Mouse (Mus musculus) heart, embryonic 14.5 days (tissue): Measurements from ENCODE around the gene Zfp691. TPM values are rescaled to one million over a fixed set of nuclear protein-coding genes. Genes with fewer than 3 reads are reported as not detected.

ENCODE experiments used
- ATAC-seq: fragments of 200-750 bp; cut with Nextera tagmentation; 2 replicates; pipeline ENCODE4 v1.8.0; 2017; ENCODE audit warnings: low read depth, moderate TSS enrichment; ENCODE audit not compliant: insufficient number of reproducible peaks, insufficient read depth, low FRiP score
- H3K27ac ChIP-seq, 2 experiments: fragments of 200-500 bp in 1 of 2; fragments of 300-500 bp in 1 of 2; sonication (generic) in 1 of 2; replicated peaks in 1 of 2; 2 replicates each; pipeline ENCODE4 v1.5.1; 2012 to 2014; ENCODE audit warnings: low read depth in 2 of 2, low read length in 2 of 2, control low read depth in 1 of 2, mild to moderate bottlenecking in 1 of 2, mixed read lengths in 1 of 2; ENCODE audit not compliant: control insufficient read depth in 1 of 2, insufficient read depth in 1 of 2
- H3K27me3 ChIP-seq: fragments of 300-500 bp; sonication (generic); 2 replicates; pipeline ENCODE4 v1.6.1; 2014; ENCODE audit warnings: mild to moderate bottlenecking, low read length, control low read depth; ENCODE audit not compliant: control insufficient read depth, insufficient read depth
- H3K36me3 ChIP-seq: fragments of 300-500 bp; sonication (generic); 2 replicates; pipeline ENCODE4 v1.6.1; 2014; ENCODE audit warnings: mild to moderate bottlenecking, control low read depth, low read length, mixed read lengths; ENCODE audit not compliant: control insufficient read depth, insufficient read depth
- H3K4me1 ChIP-seq, 2 experiments: fragments of 200-500 bp in 1 of 2; fragments of 300-500 bp in 1 of 2; sonication (generic) in 1 of 2; 2 replicates each; pipeline ENCODE4 v1.6.1; 2012 to 2014; ENCODE audit warnings: low read length in 2 of 2, control low read depth in 1 of 2, mixed read lengths in 1 of 2; ENCODE audit not compliant: control insufficient read depth in 2 of 2, insufficient read depth in 2 of 2
- H3K4me2 ChIP-seq: fragments of 300-500 bp; sonication (generic); 2 replicates; pipeline ENCODE4 v1.6.1; 2014; ENCODE audit warnings: mild to moderate bottlenecking, low read length
- H3K4me3 ChIP-seq, 2 experiments: fragments of 200-500 bp in 1 of 2; fragments of 300-500 bp in 1 of 2; sonication (generic) in 1 of 2; 2 replicates each; pipeline ENCODE4 v1.5.1; 2012 to 2014; ENCODE audit warnings: low read length in 2 of 2, mild to moderate bottlenecking in 2 of 2, control low read depth in 1 of 2, low read depth in 1 of 2, moderate library complexity in 1 of 2; ENCODE audit not compliant: control insufficient read depth in 1 of 2, insufficient read depth in 1 of 2
- H3K9ac ChIP-seq: fragments of 300-500 bp; sonication (generic); 2 replicates; pipeline ENCODE4 v1.6.1; 2014; ENCODE audit warnings: mild to moderate bottlenecking, low read length
- H3K9me3 ChIP-seq: fragments of 300-500 bp; sonication (generic); 2 replicates; pipeline ENCODE4 v1.6.1; 2016; ENCODE audit warnings: low read length, control low read depth; ENCODE audit not compliant: control insufficient read depth
- WGBS: fragments of 180-500 bp; shearing (Covaris S2); extraction: QIAGEN DNeasy Blood & Tissue Kit; methylation state at CpG from one replicate; pipeline ENCODE4 v1.1.7; 2014; 5-methylcytosine and 5-hydroxymethylcytosine counted together
- polyA plus RNA-seq: library from polyadenylated mRNA; unstranded; fragments of >200 nt; fragmentation: Nextera tagmentation; extraction: Ambion mirVana; gene quantifications from 2 replicates; pipeline ENCODE4 v1.2.1, GENCODE M21; 2014

Zfp691 gene
- 11.2 and 12.0 TPM in 2 replicates for polyA plus RNA-seq

GRCm38 (mm10) chr4:119173851-119174453, at the start of gene Zfp691:
Gene Zfp691, minus strand, starts transcription at chr4:119174195.
- WGBS = 1% methylated on average over 35 of the region's 40 CpGs
- H3K9me3 ChIP-seq = no peaks in the 10 kb centered on the region

GRCm38 (mm10) chr4:119223696-119224095, 49.7 kb upstream of the Zfp691 start:
- Histone ChIP-seq H3K4me3 (no peak overlapping the region), H3K4me1 (no peaks in the 10 kb centered on the region; a peak in 1 of 4 replicates), H3K4me2 (no peak overlapping the region), H3K27ac (no peak overlapping the region), H3K9me3 (no peaks in the 10 kb centered on the region), H3K36me3 (peaks cover 49% of the 10 kb centered on the region), H3K9ac (no peak overlapping the region), H3K27me3 (no peaks in the 10 kb centered on the region)
- 86% methylated on average over 1 of the region's 1 CpGs for WGBS
- ATAC-seq = no peak

More at GRCm38 (mm10) chr4:119173851-119174453, at the start of gene Zfp691:
- peak; percentile 98 for ATAC-seq
- no peaks in the 10 kb centered on the region for H3K27me3 ChIP-seq
- H3K36me3 ChIP-seq = peaks cover 19% of the 10 kb centered on the region
- peak within 1 kb of the TSS; percentile 84 for H3K4me2 ChIP-seq
- peak within 1 kb of the TSS; percentile 72 to 76 for H3K4me3 ChIP-seq
- peak within 1 kb of the TSS; percentile 57 to 74 for H3K27ac ChIP-seq
- peaks cover 5 to 16% of the 10 kb centered on the region in 2 experiments; a peak in 3 of 4 replicates for H3K4me1 ChIP-seq
- peak within 1 kb of the TSS; percentile 90 for H3K9ac ChIP-seq

- 9% methylated on average over 11 of the region's 11 CpGs for WGBS
- no peak within 1 kb of the TSS for H3K27ac ChIP-seq
- no peak within 1 kb of the TSS for H3K9ac ChIP-seq
- no peak for ATAC-seq
- no peaks in the 10 kb centered on the region for H3K27me3 ChIP-seq
- H3K4me1 ChIP-seq = peaks cover 15 to 18% of the 10 kb centered on the region in 2 experiments; a peak in 3 of 4 replicates
- no peak within 1 kb of the TSS for H3K4me3 ChIP-seq
- H3K9me3 ChIP-seq = no peaks in the 10 kb centered on the region
- H3K36me3 ChIP-seq = 0 out of 2 replicates have a peak, but pooled peaks cover 3% of the 10 kb centered on the region
- no peak within 1 kb of the TSS for H3K4me2 ChIP-seq
These were observed 44.2 kb upstream of the Zfp691 start, which contains the start of gene Tmem269 for GRCm38 (mm10) chr4:119218169-119218568. Gene Tmem269, minus strand, starts transcription at chr4:119218217.

DNA sequence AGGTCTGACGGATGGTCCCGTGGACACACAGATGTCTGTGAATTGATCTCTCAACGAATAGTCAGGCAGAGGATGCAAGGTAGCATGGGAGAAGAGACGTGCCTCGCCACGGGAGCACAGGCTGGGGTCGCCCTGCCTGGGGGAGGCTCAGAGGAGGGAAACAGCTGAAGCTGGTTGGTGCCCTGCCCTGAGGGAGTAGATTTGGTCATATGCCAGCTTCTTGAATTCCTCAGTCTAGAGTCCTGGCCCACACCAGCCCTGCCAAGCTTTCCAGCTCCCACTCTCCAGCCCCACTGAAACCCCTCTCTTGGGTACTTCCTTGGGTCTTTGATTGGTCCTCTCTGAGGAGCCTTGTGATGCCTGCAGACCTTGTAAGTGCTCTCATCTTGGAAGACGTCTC, 42.7 kb upstream of the Zfp691 start:
- Histone ChIP-seq H3K9ac (no peak overlapping the region), H3K4me1 (peaks cover 15 to 18% of the 10 kb centered on the region in 2 experiments; a peak in 3 of 4 replicates), H3K4me3 (no peak overlapping the region), H3K36me3 (no peaks in the 10 kb centered on the region), H3K27me3 (no peaks in the 10 kb centered on the region), H3K27ac (no peak overlapping the region), H3K9me3 (no peaks in the 10 kb centered on the region), H3K4me2 (no peak overlapping the region)
- WGBS = 67% methylated on average over 8 of the region's 8 CpGs
- peak; percentile 68; the same call in 1 of the 2 replicates for ATAC-seq

DNA sequence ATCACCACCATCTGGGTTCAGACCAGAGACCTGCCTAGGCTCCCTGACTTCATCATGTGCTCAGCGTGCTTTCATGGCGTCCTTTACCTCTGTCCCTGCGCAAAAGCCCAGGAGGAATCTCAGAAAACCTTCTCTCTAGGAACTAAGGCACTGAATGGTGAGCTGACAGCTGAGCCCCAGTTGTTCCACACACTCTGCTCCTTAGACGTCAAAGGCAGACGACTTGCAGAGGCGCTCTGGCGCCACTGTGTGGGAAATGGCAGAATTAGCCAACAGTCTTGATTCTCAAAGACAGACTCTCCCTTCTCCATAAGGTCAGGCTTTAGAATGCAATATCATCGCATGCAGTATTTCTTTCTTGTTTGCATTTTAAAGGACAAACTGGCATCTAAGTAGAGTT, 30.7 kb upstream of the Zfp691 start:
- H3K27ac ChIP-seq = no peak overlapping the region
- no peaks in the 10 kb centered on the region for H3K4me1 ChIP-seq
- peaks cover 16% of the 10 kb centered on the region for H3K36me3 ChIP-seq
- H3K9me3 ChIP-seq = no peaks in the 10 kb centered on the region
- 14% methylated on average over 8 of the region's 8 CpGs for WGBS
- H3K9ac ChIP-seq = no peak overlapping the region
- H3K4me2 ChIP-seq = no peak overlapping the region
- no peak overlapping the region for H3K4me3 ChIP-seq
- no peak for ATAC-seq
- H3K27me3 ChIP-seq = no peaks in the 10 kb centered on the region

DNA sequence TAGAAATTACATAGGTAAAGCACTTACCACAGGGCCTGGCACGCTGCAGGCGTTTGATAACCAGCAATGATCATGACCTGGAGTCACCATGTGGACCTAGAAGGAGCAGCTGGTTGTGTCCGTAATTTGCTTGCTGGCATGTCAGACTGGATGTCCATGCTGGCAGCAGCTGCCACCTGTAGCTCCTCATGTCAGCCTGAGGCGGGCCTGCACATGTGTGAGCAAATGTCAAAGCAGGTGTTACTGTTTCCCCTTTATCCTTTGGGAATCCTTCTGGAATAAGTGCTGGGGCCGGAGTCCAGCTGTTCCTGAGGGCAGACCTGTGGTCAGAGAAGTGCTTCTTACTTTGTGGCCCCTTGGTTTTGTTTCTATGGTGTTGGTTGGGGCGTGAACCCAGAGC, 24.1 kb upstream of the Zfp691 start:
- H3K4me2 ChIP-seq = no peak overlapping the region
- no peak overlapping the region for H3K9ac ChIP-seq
- no peak for ATAC-seq

DNA sequence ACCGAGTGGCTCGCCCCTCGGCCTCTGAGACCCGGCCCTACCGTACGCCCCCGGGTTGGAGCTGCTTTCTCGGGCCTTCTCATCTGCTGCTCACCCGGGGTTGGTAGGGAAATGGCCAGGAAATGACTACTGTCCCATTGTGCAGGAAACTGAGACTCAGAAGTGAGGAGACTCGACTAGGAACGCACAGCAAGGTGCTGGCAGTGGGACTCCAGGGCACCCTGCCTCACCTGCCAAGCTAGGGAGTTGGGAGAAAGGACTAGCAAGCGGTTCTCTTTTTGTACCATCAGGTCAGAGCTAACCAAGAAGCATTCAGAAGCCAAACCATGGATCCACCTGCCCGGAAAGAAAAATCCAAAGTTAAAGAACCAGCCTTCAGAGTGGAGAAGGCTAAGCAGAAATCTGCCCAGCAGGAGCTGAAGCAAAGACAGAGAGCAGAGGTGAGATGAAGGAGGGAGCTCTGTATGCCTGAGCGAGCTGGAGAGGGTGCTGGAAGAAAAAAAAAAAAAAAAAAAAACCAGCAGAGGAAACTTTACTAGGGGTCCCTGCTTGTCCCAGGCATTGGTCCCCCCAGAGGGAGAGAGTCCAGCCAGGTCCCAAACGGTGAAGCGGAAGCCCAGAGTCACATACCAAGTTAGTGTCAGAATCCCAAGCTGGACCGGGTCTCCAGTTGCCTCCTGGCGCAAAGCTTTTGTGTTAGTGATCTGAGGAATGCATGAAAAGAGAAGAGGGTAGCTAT, 21.8 kb upstream of the Zfp691 start:
- peak overlapping the region; percentile 68 to 91 for H3K4me3 ChIP-seq
- H3K9me3 ChIP-seq = no peaks in the 10 kb centered on the region
- peaks cover 19% of the 10 kb centered on the region for H3K36me3 ChIP-seq
- peak overlapping the region; percentile 81 for H3K4me2 ChIP-seq
- peak overlapping the region; percentile 90 for H3K9ac ChIP-seq
- 12% methylated on average over 18 of the region's 18 CpGs for WGBS
- peak overlapping the region; percentile 7 to 69; a peak in 2 of 4 replicates for H3K27ac ChIP-seq
- no peaks in the 10 kb centered on the region for H3K27me3 ChIP-seq
- ATAC-seq = 0 out of 2 replicates have a peak, but pooled peaks have one; percentile 7
- H3K4me1 ChIP-seq = peaks cover 9 to 22% of the 10 kb centered on the region in 2 experiments

More for the DNA sequence above, 24.1 kb upstream of the Zfp691 start:
- no peaks in the 10 kb centered on the region for H3K9me3 ChIP-seq
- H3K36me3 ChIP-seq = peaks cover 30% of the 10 kb centered on the region
- H3K4me1 ChIP-seq = peaks cover 9 to 22% of the 10 kb centered on the region in 2 experiments
- H3K4me3 ChIP-seq = no peak overlapping the region
- 75% methylated on average over 6 of the region's 6 CpGs for WGBS
- no peaks in the 10 kb centered on the region for H3K27me3 ChIP-seq
- no peak overlapping the region for H3K27ac ChIP-seq
